ENCODE assay signal across 19 mouse cellular contexts in genomic region chr11:112400069-112400468, GRCm38 (mm10).
"Had no signal": no experiment of that assay in that cellular context is flagged by ENCODE, and none has a peak within 500 bp of the region (broad histone marks: within the 10 kb centered on the region; RNA-seq: fewer than 3 reads in every experiment).

No protein-coding gene starts in this region.

- ATAC-seq: intestine, embryonic 16.5 days; midbrain, embryonic 15.5 days had no signal

- H3K9ac ChIP-seq: liver, embryonic 13.5 days; midbrain, embryonic 15.5 days; neural tube, embryonic 12.5 days; neural tube, embryonic 15.5 days; stomach, embryonic 15.5 days had no signal

- DNase-seq: kidney, adult 18-20 months; kidney, adult 9 months; kidney, postnatal 14 days; kidney, postnatal 4 days; liver, embryonic 13.5 days; lung, adult 2 months; lung, postnatal 14 days; lung, postnatal 4 days; retina, postnatal 1 day; spleen, adult 18-20 months; thymus, adult 18-20 months; thymus, postnatal 36 days had no signal

- H3K4me2 ChIP-seq: liver, embryonic 13.5 days; midbrain, embryonic 11.5 days; midbrain, embryonic 15.5 days; neural tube, embryonic 12.5 days; neural tube, embryonic 15.5 days; stomach, embryonic 15.5 days had no signal

- H3K4me3 ChIP-seq: left cerebral cortex, adult 2 months; liver, embryonic 13.5 days; midbrain, embryonic 15.5 days; neural tube, embryonic 12.5 days; neural tube, embryonic 15.5 days; stomach, embryonic 15.5 days had no signal

- H3K27me3 ChIP-seq: liver, embryonic 13.5 days; midbrain, embryonic 15.5 days; neural tube, embryonic 12.5 days; neural tube, embryonic 15.5 days; stomach, embryonic 15.5 days had no signal

- H3K9me3 ChIP-seq: midbrain, embryonic 15.5 days; neural tube, embryonic 12.5 days; neural tube, embryonic 15.5 days; stomach, embryonic 15.5 days had no signal

- H3K27ac ChIP-seq: left cerebral cortex, adult 2 months; liver, embryonic 13.5 days; midbrain, embryonic 15.5 days; neural tube, embryonic 12.5 days; neural tube, embryonic 15.5 days; stomach, embryonic 15.5 days had no signal

- H3K4me1 ChIP-seq: liver, embryonic 13.5 days; midbrain, embryonic 15.5 days; neural tube, embryonic 12.5 days; neural tube, embryonic 15.5 days; stomach, embryonic 15.5 days had no signal

- H3K36me3 ChIP-seq: liver, embryonic 13.5 days; midbrain, embryonic 15.5 days; neural tube, embryonic 12.5 days; neural tube, embryonic 15.5 days; stomach, embryonic 15.5 days had no signal
